Mouse (Mus musculus) hindbrain, embryonic 14.5 days (tissue): ENCODE data around the gene Klf2. TPM values are rescaled to one million over a fixed set of nuclear protein-coding genes. Genes with fewer than 3 reads are reported as not detected.

Experiments used
- ATAC-seq: fragments of 200-750 bp; cut with Nextera tagmentation; 2 replicates; pipeline ENCODE4 v1.8.0; 2017; ENCODE audit warnings: moderate number of reproducible peaks, mild to moderate bottlenecking, moderate TSS enrichment, moderate library complexity; ENCODE audit not compliant: low FRiP score
- DNase-seq: peaks from one replicate; pipeline ENCODE4 v3.0.0-alpha.2; 2015; ENCODE audit warnings: low spot score
- H3K27ac ChIP-seq: fragments of 300-500 bp; sonication (generic); 2 replicates; pipeline ENCODE4 v1.5.1; 2014; ENCODE audit warnings: mild to moderate bottlenecking, moderate library complexity
- H3K27me3 ChIP-seq: fragments of 300-500 bp; sonication (generic); 2 replicates; pipeline ENCODE4 v1.6.1; 2014; ENCODE audit warnings: mild to moderate bottlenecking, low read length, mixed read lengths; ENCODE audit not compliant: control insufficient read depth, insufficient read depth
- H3K36me3 ChIP-seq: fragments of 300-500 bp; sonication (generic); replicated peaks from 2 replicates; pipeline ENCODE4 v1.6.1; 2014; ENCODE audit not compliant: control insufficient read depth, insufficient read depth
- H3K4me1 ChIP-seq: fragments of 300-500 bp; sonication (generic); replicated peaks from 2 replicates; pipeline ENCODE4 v1.6.1; 2014; ENCODE audit warnings: antibody characterized with exemption, low read length, mixed read lengths; ENCODE audit not compliant: control insufficient read depth, insufficient read depth
- H3K4me2 ChIP-seq: fragments of 300-500 bp; sonication (generic); replicated peaks from 2 replicates; pipeline ENCODE4 v1.6.1; 2014; ENCODE audit warnings: mild to moderate bottlenecking, moderate library complexity
- H3K4me3 ChIP-seq: fragments of 300-500 bp; sonication (generic); replicated peaks from 2 replicates; pipeline ENCODE4 v1.5.1; 2014; ENCODE audit warnings: mild to moderate bottlenecking, low read length
- H3K9ac ChIP-seq: fragments of 300-500 bp; sonication (generic); 2 replicates; pipeline ENCODE4 v1.6.1; 2014
- H3K9me3 ChIP-seq: fragments of 300-500 bp; sonication (generic); 2 replicates; pipeline ENCODE4 v1.6.1; 2016; ENCODE audit warnings: low read length; ENCODE audit not compliant: control insufficient read depth
- WGBS: fragments of 180-500 bp; shearing (Covaris S2); extraction: QIAGEN DNeasy Blood & Tissue Kit; methylation state at CpG from one replicate; pipeline ENCODE4 v1.1.7; 2014; 5-methylcytosine and 5-hydroxymethylcytosine counted together
- polyA plus RNA-seq: library from polyadenylated mRNA; unstranded; fragments of >200 nt; fragmentation: Nextera tagmentation; extraction: Ambion mirVana; gene quantifications from 2 replicates; pipeline ENCODE4 v1.2.1, GENCODE M21; 2014

The Klf2 gene
- polyA plus RNA-seq, 1 experiment from 2014 or later, result 9.5 TPM

DNA sequence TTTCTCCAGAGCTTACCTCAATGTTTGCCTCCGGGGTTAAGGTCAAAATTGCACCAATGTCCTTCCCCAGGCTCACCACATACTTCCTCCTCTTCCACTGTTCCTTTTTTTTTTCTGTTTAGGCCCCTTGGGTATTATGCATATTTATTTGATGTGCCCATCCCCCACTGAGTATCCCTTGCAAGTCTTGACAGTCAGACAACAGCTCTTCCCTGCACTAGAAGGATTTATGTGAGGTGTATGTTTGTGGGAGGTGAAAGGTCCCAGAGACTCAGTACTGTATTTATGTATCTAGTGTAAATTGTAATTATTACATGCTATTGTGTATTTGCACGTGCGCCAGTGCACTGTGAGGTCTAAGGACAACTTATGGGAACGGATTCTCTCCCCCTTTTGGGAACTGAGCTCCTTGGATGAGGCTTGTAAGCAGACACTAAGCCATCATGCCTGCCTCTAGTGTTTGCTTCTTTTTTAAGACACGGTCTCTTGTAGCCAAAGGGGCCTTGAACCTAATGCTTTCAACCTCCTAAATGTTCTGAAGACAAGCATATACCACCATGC lies 1.0 kb upstream of the Klf2 start:
- Histone ChIP-seq H3K4me3 (no peak overlapping the region), H3K36me3 (no peaks in the 10 kb centered on the region), H3K9me3 (no peaks in the 10 kb centered on the region), H3K27me3 (peaks cover 40% of the 10 kb centered on the region), H3K4me2 (no peak overlapping the region), H3K27ac (no peak overlapping the region), H3K4me1 (0 out of 2 replicates have a peak, but pooled peaks cover 6% of the 10 kb centered on the region), H3K9ac (no peak overlapping the region)
- ATAC-seq (no peak), DNase-seq (no peak)
- WGBS, result 48% methylated on average over 5 of the region's 5 CpGs

DNA sequence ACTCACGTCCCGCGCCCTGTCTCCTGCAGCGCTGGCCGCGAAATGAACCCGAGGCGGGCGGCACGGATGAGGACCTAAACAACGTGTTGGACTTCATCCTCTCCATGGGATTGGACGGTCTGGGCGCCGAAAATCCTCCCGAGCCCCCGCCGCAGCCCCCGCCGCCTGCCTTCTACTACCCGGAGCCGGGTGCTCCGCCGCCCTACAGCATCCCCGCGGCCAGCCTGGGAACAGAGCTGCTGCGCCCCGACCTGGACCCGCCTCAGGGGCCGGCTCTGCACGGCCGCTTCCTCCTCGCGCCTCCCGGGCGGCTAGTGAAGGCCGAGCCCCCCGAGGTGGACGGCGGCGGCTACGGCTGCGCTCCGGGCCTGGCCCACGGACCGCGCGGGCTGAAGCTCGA lies 564 bp downstream of the Klf2 start:
- no peaks in the 10 kb centered on the region for H3K9me3 ChIP-seq
- 0 out of 2 replicates have a peak, but pooled peaks cover 6% of the 10 kb centered on the region for H3K4me1 ChIP-seq
- no peak overlapping the region for H3K27ac ChIP-seq
- peak overlapping the region; percentile 50 for H3K4me3 ChIP-seq
- H3K4me2 ChIP-seq, result peak overlapping the region; percentile 78
- no peaks in the 10 kb centered on the region for H3K36me3 ChIP-seq
- H3K27me3 ChIP-seq, result peaks cover 40% of the 10 kb centered on the region
- WGBS, result 2% methylated on average over 41 of the region's 48 CpGs
- ATAC-seq (0 out of 2 replicates have a peak, but pooled peaks have one; percentile 6), DNase-seq (no peak)
- peak overlapping the region; percentile 48 for H3K9ac ChIP-seq

DNA sequence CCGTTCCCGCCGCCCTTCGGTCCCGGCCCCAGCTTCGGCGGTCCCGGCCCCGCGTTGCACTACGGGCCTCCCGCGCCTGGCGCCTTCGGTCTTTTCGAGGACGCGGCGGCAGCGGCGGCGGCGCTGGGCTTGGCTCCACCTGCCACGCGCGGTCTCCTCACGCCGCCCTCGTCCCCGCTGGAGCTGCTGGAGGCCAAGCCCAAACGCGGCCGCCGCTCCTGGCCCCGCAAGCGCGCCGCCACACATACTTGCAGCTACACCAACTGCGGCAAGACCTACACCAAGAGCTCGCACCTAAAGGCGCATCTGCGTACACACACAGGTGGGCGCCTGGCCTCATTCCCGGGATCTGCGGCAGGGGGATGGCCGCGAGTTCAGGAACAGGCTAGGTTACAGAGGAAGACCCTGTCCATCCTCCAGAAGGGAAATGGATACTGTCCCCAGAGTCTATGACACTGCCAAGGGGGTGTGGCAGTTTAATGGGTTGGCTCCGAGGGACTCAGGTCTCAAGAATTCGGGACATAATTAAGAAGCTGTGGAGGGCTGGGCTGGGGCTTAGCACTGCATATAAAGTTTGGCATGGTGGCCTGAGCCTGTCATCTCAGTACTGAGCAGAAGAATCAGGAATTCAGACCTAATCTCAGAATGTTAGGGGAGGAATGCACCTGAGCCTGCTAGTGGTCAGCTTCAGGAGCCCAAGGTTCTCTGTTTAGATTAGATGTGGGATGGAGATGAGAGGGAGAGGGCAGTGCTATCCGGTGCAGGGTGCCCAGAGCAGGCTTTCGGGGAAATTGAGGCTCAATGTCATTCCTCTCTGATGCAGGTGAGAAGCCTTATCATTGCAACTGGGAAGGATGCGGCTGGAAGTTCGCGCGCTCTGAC lies 1.3 kb downstream of the Klf2 start:
- WGBS, result 8% methylated on average over 48 of the region's 55 CpGs
- H3K9ac ChIP-seq, result peak overlapping the region; percentile 48; the same call in 1 of the 2 replicates
- H3K27ac ChIP-seq, result no peak overlapping the region

DNA sequence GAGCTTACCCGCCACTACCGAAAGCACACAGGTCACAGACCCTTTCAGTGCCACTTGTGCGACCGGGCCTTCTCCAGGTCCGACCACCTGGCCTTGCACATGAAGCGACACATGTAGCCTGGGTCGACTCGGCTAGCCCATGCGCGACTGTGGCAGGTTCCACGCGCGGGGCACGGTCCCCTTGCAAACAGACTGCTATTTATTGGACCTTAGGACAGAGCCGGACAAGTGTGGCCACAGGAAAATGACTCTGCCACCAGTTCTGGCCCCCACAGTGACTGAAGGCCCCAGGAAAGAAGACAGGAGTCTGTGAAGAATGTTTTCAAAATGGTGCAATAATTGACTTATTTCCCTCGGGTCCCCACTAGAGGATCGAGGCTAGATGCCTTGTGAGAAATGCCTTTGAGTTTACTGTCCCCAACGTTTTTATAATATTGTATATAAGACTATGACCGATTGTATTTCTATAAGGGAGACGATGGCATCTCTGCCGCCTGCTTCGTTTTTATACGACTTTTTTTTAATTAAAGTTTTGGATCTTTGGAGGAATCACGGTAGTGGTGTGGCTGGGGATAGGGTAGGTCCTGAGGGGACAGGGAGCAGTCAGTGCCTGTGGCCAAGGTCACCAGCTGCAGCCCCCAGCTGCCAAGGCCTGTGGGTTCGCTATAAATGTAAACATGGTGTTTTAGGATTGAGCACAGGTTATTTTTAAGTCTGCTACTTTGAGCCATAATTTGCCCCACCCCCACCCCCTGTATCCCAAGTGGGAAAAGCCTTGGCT lies 2.2 kb downstream of the Klf2 start:
- H3K4me1 ChIP-seq, result 0 out of 2 replicates have a peak, but pooled peaks cover 6% of the 10 kb centered on the region
- peak overlapping the region; percentile 50 for H3K4me3 ChIP-seq
- 60% methylated on average over 25 of the region's 25 CpGs for WGBS
- DNase-seq (no peak), ATAC-seq (no peak)
- no peak overlapping the region; the same call in 1 of the 2 replicates for H3K9ac ChIP-seq
- no peaks in the 10 kb centered on the region for H3K9me3 ChIP-seq
- H3K36me3 ChIP-seq, result no peaks in the 10 kb centered on the region
- H3K27ac ChIP-seq, result no peak overlapping the region
- 0 out of 2 replicates have a peak overlapping the region, but pooled peaks have one; percentile 78 for H3K4me2 ChIP-seq
- H3K27me3 ChIP-seq, result peaks cover 40% of the 10 kb centered on the region

More for the DNA sequence above, 1.3 kb downstream of the Klf2 start:
- peak overlapping the region; percentile 78 for H3K4me2 ChIP-seq
- H3K36me3 ChIP-seq, result no peaks in the 10 kb centered on the region
- DNase-seq, result no peak
- ATAC-seq, result no peak
- peaks cover 40% of the 10 kb centered on the region for H3K27me3 ChIP-seq
- H3K4me3 ChIP-seq, result peak overlapping the region; percentile 50
- no peaks in the 10 kb centered on the region for H3K9me3 ChIP-seq
- 0 out of 2 replicates have a peak, but pooled peaks cover 6% of the 10 kb centered on the region for H3K4me1 ChIP-seq

DNA sequence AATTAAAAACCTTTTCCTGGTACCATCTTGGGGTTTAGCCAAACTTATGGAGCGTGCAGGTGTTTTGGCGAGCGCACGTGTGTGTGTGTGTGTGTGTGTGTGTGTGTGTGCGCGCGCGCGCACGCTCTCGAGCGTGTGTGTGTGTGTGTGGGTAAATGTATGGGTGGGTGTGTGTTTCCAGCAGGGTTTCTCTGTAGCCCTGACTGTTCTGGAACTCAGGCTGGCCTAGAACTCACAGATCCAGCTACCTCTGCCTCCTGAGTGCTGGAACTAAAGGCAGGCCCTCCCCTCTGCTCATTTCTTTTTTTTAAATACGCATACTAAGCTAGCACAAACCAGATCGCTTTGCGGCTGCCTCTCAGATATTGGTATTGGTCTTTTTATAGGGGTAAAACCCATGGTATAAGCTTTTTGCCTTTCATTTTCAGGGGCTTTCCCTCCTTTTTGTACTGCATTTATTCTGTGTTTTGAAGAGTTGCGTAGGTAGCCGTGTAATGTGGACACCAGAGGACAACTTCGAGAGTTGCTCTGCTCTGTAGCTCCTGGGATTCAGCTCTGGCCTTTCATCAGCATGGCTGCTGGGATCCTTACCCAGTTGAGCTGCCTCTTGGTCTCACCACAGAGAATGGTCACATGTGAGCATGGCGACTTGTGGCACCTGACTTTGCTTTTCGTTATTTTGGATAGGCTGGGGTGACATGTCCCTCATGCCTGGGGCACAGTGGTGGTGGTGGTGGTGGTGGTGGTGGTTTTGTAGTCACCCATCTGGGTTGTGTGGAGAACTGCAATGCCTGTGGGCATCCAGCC lies 3.0 kb downstream of the Klf2 start:
- Histone ChIP-seq H3K9me3 (no peaks in the 10 kb centered on the region), H3K4me1 (0 out of 2 replicates have a peak, but pooled peaks cover 6% of the 10 kb centered on the region), H3K27me3 (peaks cover 40% of the 10 kb centered on the region), H3K9ac (no peak overlapping the region), H3K4me2 (peak overlapping the region; percentile 19), H3K27ac (no peak overlapping the region), H3K4me3 (no peak overlapping the region), H3K36me3 (no peaks in the 10 kb centered on the region)
- no peak for ATAC-seq
- no peak for DNase-seq
- 93% methylated on average over 20 of the region's 20 CpGs for WGBS

DNA sequence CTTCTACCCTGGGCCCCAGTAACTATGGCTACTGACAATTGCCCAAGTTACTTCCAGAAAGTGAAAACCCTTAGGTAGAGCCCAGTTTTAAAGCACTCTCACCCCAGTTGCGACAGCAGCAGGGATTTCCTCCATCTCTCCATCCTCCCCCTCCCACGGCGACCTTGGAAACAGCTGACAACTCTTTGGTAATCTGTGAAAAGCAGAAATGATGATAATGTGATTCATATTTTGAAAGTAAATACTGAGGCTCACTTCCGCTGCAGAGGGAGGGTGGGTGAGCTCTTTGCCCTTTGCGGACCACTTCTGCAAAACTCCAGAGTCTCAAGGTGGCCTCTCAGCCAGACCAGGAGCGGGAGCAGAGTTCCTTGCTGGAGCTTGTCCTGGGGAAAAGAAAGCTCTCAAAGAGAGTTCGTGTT lies 3.6 kb downstream of the Klf2 start:
- WGBS, result 77% methylated on average over 7 of the region's 7 CpGs
- peak overlapping the region; percentile 19; the same call in 1 of the 2 replicates for H3K4me2 ChIP-seq
- H3K27me3 ChIP-seq, result peaks cover 40% of the 10 kb centered on the region
- no peak overlapping the region for H3K9ac ChIP-seq
- H3K4me1 ChIP-seq, result 0 out of 2 replicates have a peak, but pooled peaks cover 6% of the 10 kb centered on the region
- DNase-seq (no peak), ATAC-seq (no peak)
- H3K9me3 ChIP-seq, result no peaks in the 10 kb centered on the region
- no peak overlapping the region for H3K4me3 ChIP-seq
- H3K27ac ChIP-seq, result no peak overlapping the region
- no peaks in the 10 kb centered on the region for H3K36me3 ChIP-seq

DNA sequence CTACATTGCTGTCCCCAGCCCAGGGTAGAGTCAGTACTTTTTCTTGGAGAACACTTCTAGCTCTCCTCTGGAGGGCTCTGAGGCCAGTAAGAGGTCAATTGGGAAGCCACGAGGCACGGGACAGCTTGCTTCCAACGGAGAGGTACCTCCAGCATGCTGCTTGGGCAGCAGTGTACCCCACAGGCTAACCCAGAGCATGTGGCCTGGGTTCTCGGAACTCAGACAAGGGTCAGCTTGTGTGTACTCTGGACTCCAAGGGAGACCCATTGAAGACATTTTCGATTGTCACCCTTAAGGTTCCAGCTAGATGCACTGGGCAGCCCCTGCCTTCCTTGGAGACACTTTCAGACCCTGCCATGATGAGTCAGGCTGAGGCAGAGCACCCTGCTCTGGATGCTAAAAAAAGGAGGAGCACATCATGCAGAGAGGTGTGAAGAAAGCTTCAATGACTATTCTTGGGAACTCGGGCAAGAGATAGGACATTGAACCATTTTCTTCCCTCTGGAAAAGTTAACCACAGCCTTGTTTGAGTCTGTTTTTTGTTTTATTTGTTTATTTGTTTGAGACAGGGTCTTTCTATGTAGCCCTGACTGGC lies 4.4 kb downstream of the Klf2 start:
- no peak overlapping the region for H3K4me2 ChIP-seq

DNA sequence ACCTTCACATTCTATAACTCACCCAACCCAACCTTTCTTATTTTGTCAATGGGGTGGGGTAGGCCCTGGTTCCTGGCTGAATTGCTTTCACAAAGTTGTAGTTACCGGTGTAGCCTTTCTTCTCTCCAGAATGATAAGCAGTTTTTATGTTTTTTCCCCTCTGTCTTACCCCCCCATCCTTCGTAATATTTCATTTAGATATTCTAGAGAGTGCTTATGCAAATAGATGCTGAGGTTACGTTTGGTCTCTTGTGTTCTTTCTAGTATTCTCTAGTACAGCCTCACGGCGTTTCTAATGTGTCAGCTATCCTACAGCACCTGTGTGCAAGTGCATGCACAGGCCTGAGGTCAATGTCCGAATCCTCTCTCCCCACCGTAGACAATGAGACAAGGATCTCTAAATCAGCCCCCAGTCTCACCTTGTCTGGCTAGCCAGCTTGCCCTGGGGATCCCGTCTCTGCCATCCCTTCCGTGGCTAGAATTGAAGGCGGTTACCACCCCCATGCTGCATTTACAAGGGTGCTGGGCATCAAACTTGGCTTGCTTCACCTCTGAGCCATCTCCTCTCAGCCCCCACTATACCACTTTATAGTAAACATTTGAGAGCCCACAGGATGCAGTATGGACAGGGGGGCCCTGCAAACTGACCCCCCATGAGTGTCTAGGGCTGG lies 5.3 kb downstream of the Klf2 start:
- H3K9me3 ChIP-seq, result no peaks in the 10 kb centered on the region
- H3K9ac ChIP-seq, result no peak overlapping the region
- 0 out of 2 replicates have a peak, but pooled peaks cover 4% of the 10 kb centered on the region for H3K4me1 ChIP-seq
- no peak overlapping the region for H3K4me3 ChIP-seq
- ATAC-seq (no peak), DNase-seq (no peak)
- WGBS, result 89% methylated on average over 10 of the region's 10 CpGs
- no peaks in the 10 kb centered on the region for H3K36me3 ChIP-seq
- H3K27me3 ChIP-seq, result peaks cover 33% of the 10 kb centered on the region
- H3K27ac ChIP-seq, result no peak overlapping the region
- H3K4me2 ChIP-seq, result no peak overlapping the region

More for the DNA sequence above, 4.4 kb downstream of the Klf2 start:
- H3K4me3 ChIP-seq, result no peak overlapping the region
- peaks cover 40% of the 10 kb centered on the region for H3K27me3 ChIP-seq
- 73% methylated on average over 6 of the region's 6 CpGs for WGBS
- H3K4me1 ChIP-seq, result 0 out of 2 replicates have a peak, but pooled peaks cover 6% of the 10 kb centered on the region
- no peak overlapping the region for H3K27ac ChIP-seq
- H3K9ac ChIP-seq, result no peak overlapping the region
- H3K36me3 ChIP-seq, result no peaks in the 10 kb centered on the region
- ATAC-seq, result no peak
- no peak for DNase-seq
- H3K9me3 ChIP-seq, result no peaks in the 10 kb centered on the region
